ENCODE assay signal across 8 mouse cellular contexts in genomic region chr9:27192001-27192760, GRCm38 (mm10). TPM values are rescaled to one million over a fixed set of nuclear protein-coding genes. Genes with fewer than 3 reads are reported as not detected.
DNase-seq lines count a peak whose midpoint lies in the region; ATAC-seq and TF ChIP-seq lines count a peak whose summit lies in the region.

No protein-coding gene starts in this region.

- no peaks in the 10 kb centered on the region for H3K9me3 ChIP-seq in forebrain, embryonic 11.5 days (ENCODE audit: control insufficient read depth, low read length)
- H3K9me3 ChIP-seq in heart, embryonic 13.5 days = no peaks in the 10 kb centered on the region
- no peaks in the 10 kb centered on the region for H3K9me3 ChIP-seq in kidney, embryonic 16.5 days (ENCODE audit: low read length)
- no peaks in the 10 kb centered on the region for H3K9me3 ChIP-seq in limb, embryonic 14.5 days (ENCODE audit: control insufficient read depth, low read length)
- no peaks in the 10 kb centered on the region for H3K9me3 ChIP-seq in midbrain, embryonic 15.5 days
- H3K9me3 ChIP-seq in stomach, postnatal 0 days (ENCODE audit: control insufficient read depth, low read length) = no peaks in the 10 kb centered on the region

- TF ChIP-seq EP300 in stomach, postnatal 0 days (optimal IDR thresholded peaks at IDR 0.05) = no peak

- peak; percentile 2 to 9 for DNase-seq in spleen, postnatal 36 days (ENCODE audit: low spot score in 2 of 2)
- no peak for DNase-seq in spleen, adult 18-20 months
- peak; percentile 88 for DNase-seq in forebrain, embryonic 11.5 days (ENCODE audit: low spot score)
- peak; percentile 92 for DNase-seq in limb, embryonic 14.5 days (ENCODE audit: low spot score)
- peak; percentile 89 for DNase-seq in stomach, postnatal 0 days (ENCODE audit: low spot score)

- peak; percentile 3; the same call in 1 of the 2 replicates for TF ChIP-seq CTCF in stomach, postnatal 0 days (IDR thresholded peaks at IDR 0.05; ENCODE audit: low read depth)

- H3K27me3 ChIP-seq in forebrain, embryonic 11.5 days (ENCODE audit: control insufficient read depth, insufficient read depth, low read length) = no peaks in the 10 kb centered on the region
- no peaks in the 10 kb centered on the region for H3K27me3 ChIP-seq in heart, embryonic 13.5 days (replicated peaks)
- H3K27me3 ChIP-seq in kidney, embryonic 16.5 days (ENCODE audit: insufficient read depth, low read length) = no peaks in the 10 kb centered on the region
- no peaks in the 10 kb centered on the region for H3K27me3 ChIP-seq in limb, embryonic 14.5 days (ENCODE audit: control insufficient read depth, insufficient read depth, low read length)
- no peaks in the 10 kb centered on the region; the same call in 1 of the 2 replicates for H3K27me3 ChIP-seq in midbrain, embryonic 15.5 days (replicated peaks)
- no peaks in the 10 kb centered on the region for H3K27me3 ChIP-seq in stomach, postnatal 0 days (ENCODE audit: control insufficient read depth, insufficient read depth, low read length)

- WGBS in forebrain, embryonic 11.5 days = 3% methylated on average over 14 of the region's 14 CpGs
- WGBS in heart, embryonic 13.5 days = 10% methylated on average over 14 of the region's 14 CpGs
- 11% methylated on average over 14 of the region's 14 CpGs for WGBS in kidney, embryonic 16.5 days
- WGBS in limb, embryonic 14.5 days = 12% methylated on average over 14 of the region's 14 CpGs
- WGBS in midbrain, embryonic 15.5 days = 5% methylated on average over 14 of the region's 14 CpGs
- 8% methylated on average over 14 of the region's 14 CpGs for WGBS in stomach, postnatal 0 days

- peaks cover 4% of the 10 kb centered on the region for H3K4me1 ChIP-seq in forebrain, embryonic 11.5 days (replicated peaks; ENCODE audit: control insufficient read depth, insufficient read depth, low read length)
- H3K4me1 ChIP-seq in heart, embryonic 13.5 days = peaks cover 53% of the 10 kb centered on the region
- peaks cover 20% of the 10 kb centered on the region for H3K4me1 ChIP-seq in kidney, embryonic 16.5 days (ENCODE audit: insufficient read depth, low read length)
- peaks cover 23% of the 10 kb centered on the region for H3K4me1 ChIP-seq in limb, embryonic 14.5 days (ENCODE audit: control insufficient read depth, insufficient read depth, low read length)
- H3K4me1 ChIP-seq in midbrain, embryonic 15.5 days = peaks cover 23% of the 10 kb centered on the region
- H3K4me1 ChIP-seq in stomach, postnatal 0 days (replicated peaks; ENCODE audit: control insufficient read depth, insufficient read depth) = peaks cover 4% of the 10 kb centered on the region

- ATAC-seq in forebrain, embryonic 11.5 days (replicated peaks; ENCODE audit: low FRiP score) = peak; percentile 95
- peak; percentile 78 for ATAC-seq in heart, embryonic 13.5 days (ENCODE audit: extremely low read depth, insufficient number of reproducible peaks, low FRiP score, low TSS enrichment)
- ATAC-seq in kidney, embryonic 16.5 days (ENCODE audit: low FRiP score, low TSS enrichment) = peak; percentile 95
- peak; percentile 95 for ATAC-seq in limb, embryonic 14.5 days (ENCODE audit: low FRiP score, low read depth)
- ATAC-seq in midbrain, embryonic 15.5 days (replicated peaks) = peak; percentile 95
- peak; percentile 96 for ATAC-seq in stomach, postnatal 0 days (ENCODE audit: low FRiP score, low TSS enrichment)

- H3K4me3 ChIP-seq in forebrain, embryonic 11.5 days (ENCODE audit: low read depth, low read length) = no peak overlapping the region
- peak overlapping the region; percentile 46 for H3K4me3 ChIP-seq in heart, embryonic 13.5 days
- H3K4me3 ChIP-seq in kidney, embryonic 16.5 days (ENCODE audit: low read length) = peak overlapping the region; percentile 39
- peak overlapping the region; percentile 27 for H3K4me3 ChIP-seq in limb, embryonic 14.5 days (replicated peaks; ENCODE audit: low read length)
- peak overlapping the region; percentile 25 for H3K4me3 ChIP-seq in midbrain, embryonic 15.5 days
- peak overlapping the region; percentile 29 for H3K4me3 ChIP-seq in stomach, postnatal 0 days (ENCODE audit: low read depth, low read length)

- 0 out of 2 replicates have a peak, but pooled peaks have one; percentile 36 for TF ChIP-seq POLR2A in limb, embryonic 14.5 days (IDR thresholded peaks at IDR 0.05; ENCODE audit: borderline replicate concordance, extremely low read depth, insufficient read depth, insufficient read length)

- H3K4me2 ChIP-seq in forebrain, embryonic 11.5 days (ENCODE audit: low read depth, low read length, severe bottlenecking) = peak overlapping the region; percentile 51
- H3K4me2 ChIP-seq in heart, embryonic 13.5 days = peak overlapping the region; percentile 74
- peak overlapping the region; percentile 66 for H3K4me2 ChIP-seq in kidney, embryonic 16.5 days (replicated peaks; ENCODE audit: low read depth, low read length)
- peak overlapping the region; percentile 67 for H3K4me2 ChIP-seq in limb, embryonic 14.5 days (replicated peaks; ENCODE audit: low read depth, low read length, severe bottlenecking)
- H3K4me2 ChIP-seq in midbrain, embryonic 15.5 days = peak overlapping the region; percentile 51
- peak overlapping the region; percentile 55 for H3K4me2 ChIP-seq in stomach, postnatal 0 days (replicated peaks; ENCODE audit: low read depth)

- peak overlapping the region; percentile 47 for H3K27ac ChIP-seq in forebrain, embryonic 11.5 days (ENCODE audit: low read depth, low read length)
- peak overlapping the region; percentile 96 for H3K27ac ChIP-seq in heart, embryonic 13.5 days (replicated peaks)
- H3K27ac ChIP-seq in kidney, embryonic 16.5 days (ENCODE audit: low read length) = peak overlapping the region; percentile 73
- peak overlapping the region; percentile 75 for H3K27ac ChIP-seq in limb, embryonic 14.5 days (replicated peaks; ENCODE audit: low read depth, low read length)
- peak overlapping the region; percentile 73 for H3K27ac ChIP-seq in midbrain, embryonic 15.5 days
- H3K27ac ChIP-seq in stomach, postnatal 0 days (replicated peaks) = peak overlapping the region; percentile 66

- H3K9ac ChIP-seq in forebrain, embryonic 11.5 days (ENCODE audit: low read length) = peak overlapping the region; percentile 28; the same call in 1 of the 2 replicates
- H3K9ac ChIP-seq in heart, embryonic 13.5 days = peak overlapping the region; percentile 75
- peak overlapping the region; percentile 57 for H3K9ac ChIP-seq in kidney, embryonic 16.5 days (replicated peaks; ENCODE audit: low read length)
- peak overlapping the region; percentile 34; the same call in 1 of the 2 replicates for H3K9ac ChIP-seq in limb, embryonic 14.5 days (ENCODE audit: low read depth, low read length, severe bottlenecking)
- H3K9ac ChIP-seq in midbrain, embryonic 15.5 days = peak overlapping the region; percentile 23; the same call in 1 of the 2 replicates
- H3K9ac ChIP-seq in stomach, postnatal 0 days (ENCODE audit: low read length) = no peak overlapping the region

- no peaks in the 10 kb centered on the region for H3K36me3 ChIP-seq in forebrain, embryonic 11.5 days (ENCODE audit: control insufficient read depth, insufficient read depth, low read length)
- no peaks in the 10 kb centered on the region for H3K36me3 ChIP-seq in heart, embryonic 13.5 days
- H3K36me3 ChIP-seq in kidney, embryonic 16.5 days (ENCODE audit: insufficient read depth, low read length) = no peaks in the 10 kb centered on the region
- H3K36me3 ChIP-seq in limb, embryonic 14.5 days (ENCODE audit: control insufficient read depth, insufficient read depth, low read length) = no peaks in the 10 kb centered on the region
- H3K36me3 ChIP-seq in midbrain, embryonic 15.5 days (replicated peaks) = no peaks in the 10 kb centered on the region
- H3K36me3 ChIP-seq in stomach, postnatal 0 days (ENCODE audit: control insufficient read depth, insufficient read depth, low read length) = no peaks in the 10 kb centered on the region

RNA-seq across cellular contexts. Expression of gene Jam3, which starts 37.0 kb away (rescaled TPM):
- polyA plus RNA-seq in forebrain, embryonic 11.5 days (2014; fragmentation: Nextera tagmentation; extraction: Ambion mirVana) = 168 and 176 TPM in 2 replicates
- polyA plus RNA-seq in heart, embryonic 13.5 days (2015; fragmentation: Nextera tagmentation; extraction: Ambion mirVana) = 39.8 and 43.4 TPM in 2 replicates
- polyA plus RNA-seq in kidney, embryonic 16.5 days (2015; fragmentation: Nextera tagmentation; extraction: Ambion mirVana) = 81.5 TPM in 2 replicates
- polyA plus RNA-seq in limb, embryonic 14.5 days (2012; rRNA removed) = 100 and 103 TPM in 2 replicates
- 110 and 112 TPM in 2 replicates for polyA plus RNA-seq in limb, embryonic 14.5 days (2014; fragmentation: Nextera tagmentation; extraction: Ambion mirVana)
- 52.2 and 53.5 TPM in 2 replicates for polyA plus RNA-seq in midbrain, embryonic 15.5 days (2015; fragmentation: Nextera tagmentation; extraction: Ambion mirVana)
- 28.8 and 30.8 TPM in 2 replicates for polyA plus RNA-seq in stomach, postnatal 0 days (2015; fragmentation: Nextera tagmentation; extraction: Ambion mirVana)

Comparison
In these comparisons a context has a peak if more than half of its experiments do, and no peak if none do; other contexts are left out.
1. DNase-seq: peak in spleen, postnatal 36 days (2 of 2), forebrain, embryonic 11.5 days (single experiment), limb, embryonic 14.5 days (single experiment) and stomach, postnatal 0 days (single experiment); none in spleen, adult 18-20 months (0 of 2).
2. Peak in every context shown above with its lines, with median percentiles within 50 percentile points of each other: ATAC-seq, H3K27ac ChIP-seq and H3K4me2 ChIP-seq.